Mouse (Mus musculus): Measurements from ENCODE around the gene Gipc1. TPM values are rescaled to one million over a fixed set of nuclear protein-coding genes. Genes with fewer than 3 reads are reported as not detected.

The Gipc1 gene
- polyA plus RNA-seq, 1 experiment: 78.2 TPM

GRCm38 (mm10) chr8:83664096-83664495, 11.6 kb downstream of the Gipc1 start:
- no peak for TF ChIP-seq GATA1 (IDR thresholded peaks at IDR 0.05; ENCODE audit: low read length)

- no peak for TF ChIP-seq GATA1 (IDR thresholded peaks at IDR 0.05; ENCODE audit: low read length)
These were observed 12.6 kb downstream of the Gipc1 start for GRCm38 (mm10) chr8:83664931-83665625.

- no peak for TF ChIP-seq GATA1 (IDR thresholded peaks at IDR 0.05; ENCODE audit: low read length)
These were observed 13.7 kb downstream of the Gipc1 start, which contains the start of gene Ptger1 for GRCm38 (mm10) chr8:83665969-83666865. TSS of gene Ptger1 (plus strand) at chr8:83666678.

GRCm38 (mm10) chr8:83666866-83667234, 14.4 kb downstream of the Gipc1 start:
- no peak for TF ChIP-seq GATA1 (IDR thresholded peaks at IDR 0.05; ENCODE audit: low read length)

GRCm38 (mm10) chr8:83667526-83667925, 15.0 kb downstream of the Gipc1 start:
- TF ChIP-seq GATA1 (IDR thresholded peaks at IDR 0.05; ENCODE audit: low read length): no peak

GRCm38 (mm10) chr8:83668010-83668916, 15.8 kb downstream of the Gipc1 start:
- TF ChIP-seq GATA1 (IDR thresholded peaks at IDR 0.05; ENCODE audit: low read length): no peak

- no peak for TF ChIP-seq GATA1 (IDR thresholded peaks at IDR 0.05; ENCODE audit: low read length)
These were observed 16.5 kb downstream of the Gipc1 start for GRCm38 (mm10) chr8:83669013-83669412.

- no peak for TF ChIP-seq GATA1 (IDR thresholded peaks at IDR 0.05; ENCODE audit: low read length)
These were observed 20.5 kb downstream of the Gipc1 start for GRCm38 (mm10) chr8:83672936-83673335.

- TF ChIP-seq GATA1 (IDR thresholded peaks at IDR 0.05; ENCODE audit: low read length): no peak
These were observed 22.0 kb downstream of the Gipc1 start for GRCm38 (mm10) chr8:83674497-83674896.

- no peak for TF ChIP-seq GATA1 (IDR thresholded peaks at IDR 0.05; ENCODE audit: low read length)
These were observed 27.4 kb downstream of the Gipc1 start for GRCm38 (mm10) chr8:83679866-83680265.

- TF ChIP-seq GATA1 (IDR thresholded peaks at IDR 0.05; ENCODE audit: low read length): no peak
These were observed 28.1 kb downstream of the Gipc1 start for GRCm38 (mm10) chr8:83680603-83681002.

GRCm38 (mm10) chr8:83681099-83681498, 28.6 kb downstream of the Gipc1 start:
- no peak for TF ChIP-seq GATA1 (IDR thresholded peaks at IDR 0.05; ENCODE audit: low read length)

GRCm38 (mm10) chr8:83684517-83684916, 32.0 kb downstream of the Gipc1 start:
- TF ChIP-seq GATA1 (IDR thresholded peaks at IDR 0.05; ENCODE audit: low read length): no peak

- no peak for TF ChIP-seq GATA1 (IDR thresholded peaks at IDR 0.05; ENCODE audit: low read length)
These were observed 36.8 kb downstream of the Gipc1 start for GRCm38 (mm10) chr8:83689264-83689663.

GRCm38 (mm10) chr8:83693609-83694236, 41.2 kb downstream of the Gipc1 start:
- no peak for TF ChIP-seq GATA1 (IDR thresholded peaks at IDR 0.05; ENCODE audit: low read length)
